9 mouse cellular contexts compared by ENCODE assay signal in the genomic region with DNA sequence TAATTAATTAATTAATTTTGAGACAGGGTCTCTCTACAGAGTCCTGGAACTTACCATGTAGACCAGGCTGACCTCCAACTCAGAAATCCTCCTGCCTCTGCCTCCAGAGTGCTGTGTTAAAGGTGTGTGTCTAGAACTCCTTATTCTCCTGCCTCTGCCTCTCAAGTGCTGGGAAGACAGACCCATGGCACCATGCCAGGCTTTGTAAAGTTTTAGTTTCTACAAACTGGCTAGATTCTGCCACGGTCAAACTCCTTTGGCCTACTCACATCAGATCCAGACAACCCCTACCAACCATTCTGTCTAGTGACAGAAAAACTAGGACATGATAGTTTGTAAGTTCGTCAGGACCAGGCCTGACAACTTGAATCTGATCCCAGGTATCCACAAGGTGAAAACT. TPM values are rescaled to one million over a fixed set of nuclear protein-coding genes. Genes with fewer than 3 reads are reported as not detected.
DNase-seq lines count a peak whose midpoint lies in the region; ATAC-seq and TF ChIP-seq lines count a peak whose summit lies in the region.
"Had no signal": no experiment of that assay in that cellular context is flagged by ENCODE, and none has a peak within 500 bp of the region (broad histone marks: within the 10 kb centered on the region; RNA-seq: fewer than 3 reads in every experiment).

No protein-coding gene starts in this region.

- no peak for DNase-seq in kidney, adult 11 months
- no peak for DNase-seq in intestine, embryonic 14.5 days (ENCODE audit: low spot score)
- no peak for DNase-seq in midbrain, postnatal 0 days (ENCODE audit: low spot score)
- DNase-seq in ovary, adult 18-20 months (ENCODE audit: low spot score): no peak
- no peak for DNase-seq in gastrocnemius, postnatal 14 days
- DNase-seq: embryo, embryonic 11 days had no signal

- H3K27ac ChIP-seq in kidney, embryonic 15.5 days: no peak overlapping the region
- no peak overlapping the region for H3K27ac ChIP-seq in embryonic facial prominence, embryonic 13.5 days
- no peak overlapping the region for H3K27ac ChIP-seq in intestine, embryonic 14.5 days (ENCODE audit: low read depth)
- no peak overlapping the region for H3K27ac ChIP-seq in midbrain, postnatal 0 days (ENCODE audit: low read depth, low read length)

- H3K9me3 ChIP-seq in kidney, embryonic 15.5 days (replicated peaks): no peaks in the 10 kb centered on the region
- H3K9me3 ChIP-seq in embryonic facial prominence, embryonic 13.5 days: no peaks in the 10 kb centered on the region
- no peaks in the 10 kb centered on the region for H3K9me3 ChIP-seq in intestine, embryonic 14.5 days (ENCODE audit: control insufficient read depth, low read length)
- no peaks in the 10 kb centered on the region for H3K9me3 ChIP-seq in midbrain, postnatal 0 days (ENCODE audit: low read length)

- peaks cover 63% of the 10 kb centered on the region for H3K36me3 ChIP-seq in kidney, embryonic 15.5 days
- peaks cover 59% of the 10 kb centered on the region for H3K36me3 ChIP-seq in embryonic facial prominence, embryonic 13.5 days
- H3K36me3 ChIP-seq in intestine, embryonic 14.5 days (ENCODE audit: control insufficient read depth, insufficient read depth, low read length): peaks cover 46% of the 10 kb centered on the region
- peaks cover 20% of the 10 kb centered on the region for H3K36me3 ChIP-seq in midbrain, postnatal 0 days (ENCODE audit: insufficient read depth, low read length)

- WGBS in kidney, embryonic 15.5 days: 84% methylated on average over 2 of the region's 2 CpGs
- WGBS in embryonic facial prominence, embryonic 13.5 days: 82% methylated on average over 2 of the region's 2 CpGs
- 78% methylated on average over 2 of the region's 2 CpGs for WGBS in intestine, embryonic 14.5 days
- WGBS in midbrain, postnatal 0 days: 98% methylated on average over 2 of the region's 2 CpGs

- H3K4me1 ChIP-seq in kidney, embryonic 15.5 days: peaks cover 32% of the 10 kb centered on the region
- H3K4me1 ChIP-seq in embryonic facial prominence, embryonic 13.5 days: peaks cover 27% of the 10 kb centered on the region
- peaks cover 19% of the 10 kb centered on the region for H3K4me1 ChIP-seq in intestine, embryonic 14.5 days (replicated peaks; ENCODE audit: control insufficient read depth, insufficient read depth, low read length)
- H3K4me1 ChIP-seq in midbrain, postnatal 0 days (ENCODE audit: insufficient read depth, low read length): peaks cover 8% of the 10 kb centered on the region; the same call in 1 of the 2 replicates

- no peaks in the 10 kb centered on the region for H3K27me3 ChIP-seq in kidney, embryonic 15.5 days
- H3K27me3 ChIP-seq in embryonic facial prominence, embryonic 13.5 days: no peaks in the 10 kb centered on the region
- no peaks in the 10 kb centered on the region for H3K27me3 ChIP-seq in intestine, embryonic 14.5 days (replicated peaks; ENCODE audit: control insufficient read depth, insufficient read depth, low read length)
- no peaks in the 10 kb centered on the region for H3K27me3 ChIP-seq in midbrain, postnatal 0 days (ENCODE audit: insufficient read depth, low read length)

- ATAC-seq in kidney, embryonic 15.5 days (replicated peaks; ENCODE audit: low FRiP score): no peak
- ATAC-seq in embryonic facial prominence, embryonic 13.5 days (ENCODE audit: insufficient number of reproducible peaks, insufficient read depth, low FRiP score, low TSS enrichment, low read depth): no peak
- no peak for ATAC-seq in intestine, embryonic 14.5 days (replicated peaks; ENCODE audit: low FRiP score, low TSS enrichment, low read depth)
- ATAC-seq in midbrain, postnatal 0 days (ENCODE audit: low FRiP score): no peak
- ATAC-seq in CD4-positive, CD25-positive, alpha-beta regulatory T cell, adult 4 months: no peak

- intact Hi-C loops in gastrocnemius, postnatal 14 days (cut with DNase I; ENCODE audit: low total_unique reads): loop anchor here (10.0 kb wide), 1 partner anchor 54 kb away; the partner anchor contains the start of gene Med26

- H3K4me2 ChIP-seq in kidney, embryonic 15.5 days: peak overlapping the region; percentile 90
- H3K4me2 ChIP-seq in embryonic facial prominence, embryonic 13.5 days: peak overlapping the region; percentile 82
- H3K4me2 ChIP-seq in intestine, embryonic 14.5 days (ENCODE audit: low read length): peak overlapping the region; percentile 99
- H3K4me2 ChIP-seq in midbrain, postnatal 0 days (ENCODE audit: low read depth, low read length, poor library complexity, severe bottlenecking): peak overlapping the region; percentile 67

- 0 out of 2 replicates have a peak overlapping the region, but pooled peaks have one; percentile 78 for H3K9ac ChIP-seq in kidney, embryonic 15.5 days
- H3K9ac ChIP-seq in embryonic facial prominence, embryonic 13.5 days: peak overlapping the region; percentile 91
- H3K9ac ChIP-seq in intestine, embryonic 14.5 days (ENCODE audit: low read length): peak overlapping the region; percentile 78; the same call in 1 of the 2 replicates
- H3K9ac ChIP-seq in midbrain, postnatal 0 days (replicated peaks; ENCODE audit: low read length, poor library complexity, severe bottlenecking): no peak overlapping the region

- TF ChIP-seq CTCF in midbrain, postnatal 0 days (IDR thresholded peaks at IDR 0.05): no peak

- peak overlapping the region; percentile 63 for H3K4me3 ChIP-seq in kidney, embryonic 15.5 days (replicated peaks)
- peak overlapping the region; percentile 98 for H3K4me3 ChIP-seq in embryonic facial prominence, embryonic 13.5 days
- peak overlapping the region; percentile 90; the same call in 1 of the 2 replicates for H3K4me3 ChIP-seq in intestine, embryonic 14.5 days (ENCODE audit: low read depth, low read length)
- H3K4me3 ChIP-seq in midbrain, postnatal 0 days (ENCODE audit: low read depth, low read length): peak overlapping the region; percentile 80; the same call in 1 of the 2 replicates

RNA-seq across cellular contexts. Expression of gene Slc35e1, which starts 1.4 kb away (rescaled TPM):
- polyA plus RNA-seq in kidney, embryonic 15.5 days (2015; fragmentation: Nextera tagmentation; extraction: Ambion mirVana): 18.9 and 21.5 TPM in 2 replicates
- polyA plus RNA-seq in embryonic facial prominence, embryonic 13.5 days (2015; fragmentation: Nextera tagmentation; extraction: Ambion mirVana): 15.4 and 19.6 TPM in 2 replicates
- 11.2 and 13.5 TPM in 2 replicates for polyA plus RNA-seq in intestine, embryonic 14.5 days (2014; fragmentation: Nextera tagmentation; extraction: Ambion mirVana)
- total RNA-seq in midbrain, postnatal 0 days (2014; rRNA removed): 47.7 and 69.4 TPM in 2 replicates
- polyA plus RNA-seq in midbrain, postnatal 0 days (2015; fragmentation: Nextera tagmentation; extraction: Ambion mirVana): 11.1 and 12.0 TPM in 2 replicates
- 1 to 10 TPM; 6.9 to 8.8 TPM for polyA plus RNA-seq in CD4-positive, CD25-positive, alpha-beta regulatory T cell, adult 4 months (2017; shearing (Covaris generic))
- 10 to 100 TPM; 25.9 to 26.8 TPM for total RNA-seq in gastrocnemius, postnatal 14 days (2021)

RNA-seq across cellular contexts. Expression of gene Cherp, which starts 16.0 kb away (rescaled TPM):
- 71.5 and 77.2 TPM in 2 replicates for polyA plus RNA-seq in kidney, embryonic 15.5 days (2015; fragmentation: Nextera tagmentation; extraction: Ambion mirVana)
- polyA plus RNA-seq in embryonic facial prominence, embryonic 13.5 days (2015; fragmentation: Nextera tagmentation; extraction: Ambion mirVana): 70.7 and 74.0 TPM in 2 replicates
- polyA plus RNA-seq in intestine, embryonic 14.5 days (2014; fragmentation: Nextera tagmentation; extraction: Ambion mirVana): 64.0 and 64.3 TPM in 2 replicates
- 33.4 and 51.4 TPM in 2 replicates for total RNA-seq in midbrain, postnatal 0 days (2014; rRNA removed)
- 44.5 and 50.9 TPM in 2 replicates for polyA plus RNA-seq in midbrain, postnatal 0 days (2015; fragmentation: Nextera tagmentation; extraction: Ambion mirVana)
- polyA plus RNA-seq in CD4-positive, CD25-positive, alpha-beta regulatory T cell, adult 4 months (2017; shearing (Covaris generic)): 100 to 1,000 TPM in 1 of 2 experiments, 10 to 100 TPM in 1; 42.3 to 112 TPM
- 10 to 100 TPM; 23.0 to 26.5 TPM for total RNA-seq in gastrocnemius, postnatal 14 days (2021)

RNA-seq across cellular contexts. Expression of gene 1700030K09Rik, which starts 47.3 kb away (rescaled TPM):
- 17.0 and 17.3 TPM in 2 replicates for polyA plus RNA-seq in kidney, embryonic 15.5 days (2015; fragmentation: Nextera tagmentation; extraction: Ambion mirVana)
- 18.5 and 19.9 TPM in 2 replicates for polyA plus RNA-seq in embryonic facial prominence, embryonic 13.5 days (2015; fragmentation: Nextera tagmentation; extraction: Ambion mirVana)
- polyA plus RNA-seq in intestine, embryonic 14.5 days (2014; fragmentation: Nextera tagmentation; extraction: Ambion mirVana): 13.3 and 15.4 TPM in 2 replicates
- total RNA-seq in midbrain, postnatal 0 days (2014; rRNA removed): 8.7 and 8.9 TPM in 2 replicates
- polyA plus RNA-seq in midbrain, postnatal 0 days (2015; fragmentation: Nextera tagmentation; extraction: Ambion mirVana): 14.7 TPM in 2 replicates
- 10 to 100 TPM in 1 of 2 experiments, 1 to 10 TPM in 1; 8.3 to 13.4 TPM for polyA plus RNA-seq in CD4-positive, CD25-positive, alpha-beta regulatory T cell, adult 4 months (2017; shearing (Covaris generic))
- 1 to 10 TPM; 3.1 to 3.2 TPM for total RNA-seq in gastrocnemius, postnatal 14 days (2021)

RNA-seq across cellular contexts. Expression of gene Calr3, which starts 47.3 kb away (rescaled TPM):
- 1.5 and 1.9 TPM in 2 replicates for polyA plus RNA-seq in kidney, embryonic 15.5 days (2015; fragmentation: Nextera tagmentation; extraction: Ambion mirVana)
- 1.1 and 1.8 TPM in 2 replicates for polyA plus RNA-seq in embryonic facial prominence, embryonic 13.5 days (2015; fragmentation: Nextera tagmentation; extraction: Ambion mirVana)
- 1.7 and 1.9 TPM in 2 replicates for polyA plus RNA-seq in intestine, embryonic 14.5 days (2014; fragmentation: Nextera tagmentation; extraction: Ambion mirVana)
- 0.28 and 0.77 TPM in 2 replicates for total RNA-seq in midbrain, postnatal 0 days (2014; rRNA removed)
- polyA plus RNA-seq in midbrain, postnatal 0 days (2015; fragmentation: Nextera tagmentation; extraction: Ambion mirVana): 1.0 and 1.2 TPM in 2 replicates
- polyA plus RNA-seq in CD4-positive, CD25-positive, alpha-beta regulatory T cell, adult 4 months (2017; shearing (Covaris generic)): under 1 TPM; 0.86 to 0.94 TPM
- total RNA-seq in gastrocnemius, postnatal 14 days (2021): 1 to 10 TPM; 1.7 to 1.8 TPM

RNA-seq across cellular contexts. Expression of gene Med26, which starts 57.1 kb away (rescaled TPM):
- polyA plus RNA-seq in kidney, embryonic 15.5 days (2015; fragmentation: Nextera tagmentation; extraction: Ambion mirVana): 16.2 and 18.4 TPM in 2 replicates
- 20.1 and 20.4 TPM in 2 replicates for polyA plus RNA-seq in embryonic facial prominence, embryonic 13.5 days (2015; fragmentation: Nextera tagmentation; extraction: Ambion mirVana)
- 13.9 and 14.9 TPM in 2 replicates for polyA plus RNA-seq in intestine, embryonic 14.5 days (2014; fragmentation: Nextera tagmentation; extraction: Ambion mirVana)
- total RNA-seq in midbrain, postnatal 0 days (2014; rRNA removed): 16.2 and 17.8 TPM in 2 replicates
- 17.4 and 19.1 TPM in 2 replicates for polyA plus RNA-seq in midbrain, postnatal 0 days (2015; fragmentation: Nextera tagmentation; extraction: Ambion mirVana)
- polyA plus RNA-seq in CD4-positive, CD25-positive, alpha-beta regulatory T cell, adult 4 months (2017; shearing (Covaris generic)): 1 to 10 TPM; 3.6 to 6.5 TPM
- total RNA-seq in gastrocnemius, postnatal 14 days (2021): 10 to 100 TPM in 1 of 2 experiments, 1 to 10 TPM in 1; 7.4 to 12.0 TPM
